Mouse (Mus musculus): ENCODE results near the gene Zkscan17.
"Not testable (repeated sequence)": the region's sequence is repeated elsewhere in the genome, so short reads cannot be mapped to it uniquely, and the experiment has no call there.

DNA sequence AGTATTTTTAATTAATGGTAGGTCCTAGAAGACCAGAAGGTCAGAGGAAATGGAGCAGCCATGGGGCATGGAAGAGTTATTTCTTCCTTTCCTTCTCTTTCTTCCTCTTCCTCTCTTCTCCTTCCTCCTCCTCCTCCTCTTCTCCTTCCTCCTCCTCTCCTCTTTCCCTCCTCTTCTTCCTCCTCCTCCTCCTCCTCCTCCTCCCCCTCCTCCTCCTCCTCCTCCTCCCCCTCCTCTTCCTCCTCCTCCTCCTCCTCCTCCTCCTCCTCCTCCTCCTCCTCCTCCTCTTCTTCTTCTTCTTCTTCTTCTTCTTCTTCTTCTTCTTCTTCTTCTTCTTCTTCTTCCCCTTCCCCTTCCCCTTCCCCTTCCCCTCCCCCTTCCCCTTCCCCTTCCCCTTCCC is 49.6 kb upstream of the Zkscan17 start, which contains the start of gene Olfr222:
- TF ChIP-seq CTCF, POLR2A (IDR thresholded peaks at IDR 0.05; ENCODE audit: insufficient read depth, low read depth, low read length): not testable (repeated sequence)
